ENCODE assay signal across 21 mouse cellular contexts in the genomic region with DNA sequence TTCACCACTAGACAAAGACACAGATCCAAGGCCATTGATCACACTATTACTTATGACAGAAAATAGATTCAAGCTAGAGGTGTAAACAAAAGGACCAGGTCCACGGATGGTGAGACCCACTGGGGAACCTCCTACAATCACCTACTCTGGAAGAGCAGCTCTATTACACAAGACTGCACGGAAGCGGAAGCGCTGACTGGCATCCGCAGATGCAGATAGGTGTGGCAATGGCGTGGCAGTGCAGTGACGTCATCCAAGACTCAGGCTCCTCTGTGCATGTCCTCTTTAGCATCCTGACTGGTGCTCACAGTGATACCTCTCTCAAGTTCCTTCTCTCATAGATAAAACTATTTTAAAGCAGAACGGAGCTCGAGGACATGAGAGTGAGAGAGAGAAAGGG. TPM values are rescaled to one million over a fixed set of nuclear protein-coding genes. Genes with fewer than 3 reads are reported as not detected.
A peak's percentile ranks its signal among the peaks of the same experiment; 100 is the strongest.
DNase-seq lines count a peak whose midpoint lies in the region; ATAC-seq and TF ChIP-seq lines count a peak whose summit lies in the region.
"Had no signal": no experiment of that assay in that cellular context is flagged by ENCODE, and none has a peak within 500 bp of the region (broad histone marks: within the 10 kb centered on the region; RNA-seq: fewer than 3 reads in every experiment).

No protein-coding gene starts in this region.

- no peak for TF ChIP-seq EP300 in liver, postnatal 0 days (IDR thresholded peaks at IDR 0.05; ENCODE audit: low read depth)

- H3K4me3 ChIP-seq in liver, postnatal 0 days (ENCODE audit: low read depth, low read length): no peak overlapping the region
- H3K4me3 ChIP-seq in liver, embryonic 11.5 days (ENCODE audit: low read depth, low read length): no peak overlapping the region
- H3K4me3 ChIP-seq: embryonic facial prominence, embryonic 13.5 days; forebrain, embryonic 12.5 days; heart, embryonic 13.5 days had no signal

- DNase-seq in liver, postnatal 0 days: peak; percentile 55
- no peak for DNase-seq in liver, embryonic 11.5 days (ENCODE audit: low spot score)
- DNase-seq in R1 (ENCODE audit: low read depth, low spot score): peak; percentile 41
- no peak for DNase-seq in urinary bladder, postnatal 14 days (ENCODE audit: low spot score)
- no peak for DNase-seq in kidney, adult 9 months
- DNase-seq: adrenal gland, adult 2 months; cerebellum, adult 9-11 months; gastrocnemius, postnatal 25 days; heart, adult 11 months had no signal

- H3K4me1 ChIP-seq in liver, postnatal 0 days (ENCODE audit: insufficient read depth): peaks cover 10% of the 10 kb centered on the region
- no peaks in the 10 kb centered on the region for H3K4me1 ChIP-seq in liver, embryonic 11.5 days (replicated peaks; ENCODE audit: control insufficient read depth, insufficient read depth, low read length)
- H3K4me1 ChIP-seq: embryonic facial prominence, embryonic 13.5 days; forebrain, embryonic 12.5 days; heart, embryonic 13.5 days had no signal

- ATAC-seq in liver, postnatal 0 days: no peak
- no peak for ATAC-seq in liver, embryonic 11.5 days (replicated peaks; ENCODE audit: low FRiP score)
- peak; percentile 87 for ATAC-seq in megakaryocyte, adult 5-6 weeks (ENCODE audit: poor library complexity, severe bottlenecking)
- peak; percentile 91 for ATAC-seq in neutrophil, adult 5-6 weeks (ENCODE audit: extremely low read depth, insufficient number of reproducible peaks, low FRiP score, poor library complexity, severe bottlenecking)
- ATAC-seq: forebrain, embryonic 16.5 days had no signal

- no peak overlapping the region for H3K9ac ChIP-seq in liver, postnatal 0 days (replicated peaks)
- no peak overlapping the region for H3K9ac ChIP-seq in liver, embryonic 11.5 days (ENCODE audit: low read depth, low read length)
- H3K9ac ChIP-seq: embryonic facial prominence, embryonic 13.5 days; forebrain, embryonic 12.5 days; heart, embryonic 13.5 days had no signal

- H3K27me3 ChIP-seq in liver, postnatal 0 days (ENCODE audit: insufficient read depth, low read length): no peaks in the 10 kb centered on the region
- H3K27me3 ChIP-seq in liver, embryonic 11.5 days (replicated peaks; ENCODE audit: control insufficient read depth, insufficient read depth, low read length): no peaks in the 10 kb centered on the region
- H3K27me3 ChIP-seq: embryonic facial prominence, embryonic 13.5 days; forebrain, embryonic 12.5 days; heart, embryonic 13.5 days had no signal

- H3K9me3 ChIP-seq in liver, postnatal 0 days (ENCODE audit: low read length): no peaks in the 10 kb centered on the region
- no peaks in the 10 kb centered on the region for H3K9me3 ChIP-seq in liver, embryonic 11.5 days (ENCODE audit: control insufficient read depth, low read length)
- H3K9me3 ChIP-seq: embryonic facial prominence, embryonic 13.5 days; forebrain, embryonic 12.5 days; heart, embryonic 13.5 days had no signal

- peaks cover 28% of the 10 kb centered on the region for H3K36me3 ChIP-seq in liver, postnatal 0 days (replicated peaks; ENCODE audit: insufficient read depth, low read length)
- H3K36me3 ChIP-seq in liver, embryonic 11.5 days (ENCODE audit: control insufficient read depth, insufficient read depth, low read length): peaks cover 20% of the 10 kb centered on the region

- no peak overlapping the region for H3K4me2 ChIP-seq in liver, postnatal 0 days (ENCODE audit: low read depth, low read length)
- no peak overlapping the region for H3K4me2 ChIP-seq in liver, embryonic 11.5 days
- H3K4me2 ChIP-seq: embryonic facial prominence, embryonic 13.5 days; forebrain, embryonic 12.5 days; heart, embryonic 13.5 days had no signal

- WGBS in liver, postnatal 0 days (ENCODE audit: insufficient replicate concordance): 76% methylated on average over 9 of the region's 9 CpGs
- 84% methylated on average over 9 of the region's 9 CpGs for WGBS in liver, embryonic 11.5 days

- no peak for TF ChIP-seq CTCF in liver, postnatal 0 days (IDR thresholded peaks at IDR 0.05; ENCODE audit: low read depth)

- H3K27ac ChIP-seq in liver, postnatal 0 days (ENCODE audit: low read depth): peak overlapping the region; percentile 67
- H3K27ac ChIP-seq in liver, embryonic 11.5 days (ENCODE audit: low read depth, low read length): no peak overlapping the region
- H3K27ac ChIP-seq: embryonic facial prominence, embryonic 13.5 days; forebrain, embryonic 12.5 days; heart, embryonic 13.5 days had no signal

RNA-seq across cellular contexts. Expression of gene Sdhd, which starts 10.7 kb away (rescaled TPM):
- polyA plus RNA-seq in liver, postnatal 0 days (2015; fragmentation: Nextera tagmentation; extraction: Ambion mirVana): 454 and 476 TPM in 2 replicates
- 503 and 533 TPM in 2 replicates for polyA plus RNA-seq in liver, embryonic 11.5 days (2014; fragmentation: Nextera tagmentation; extraction: Ambion mirVana)
- total RNA-seq in megakaryocyte, adult 5-6 weeks (2015): 165 and 185 TPM in 2 replicates
- 130 and 132 TPM in 2 replicates for total RNA-seq in megakaryocyte, adult 5-6 weeks (2017)
- 76.4 and 77.9 TPM in 2 replicates for total RNA-seq in neutrophil, adult 5-6 weeks (2017)

RNA-seq across cellular contexts. Expression of gene Timm8b, which starts 10.8 kb away (rescaled TPM):
- polyA plus RNA-seq in liver, postnatal 0 days (2015; fragmentation: Nextera tagmentation; extraction: Ambion mirVana): 198 and 212 TPM in 2 replicates
- polyA plus RNA-seq in liver, embryonic 11.5 days (2014; fragmentation: Nextera tagmentation; extraction: Ambion mirVana): 301 and 312 TPM in 2 replicates
- 78.7 and 89.2 TPM in 2 replicates for total RNA-seq in megakaryocyte, adult 5-6 weeks (2015)
- total RNA-seq in megakaryocyte, adult 5-6 weeks (2017): 163 and 189 TPM in 2 replicates
- total RNA-seq in neutrophil, adult 5-6 weeks (2017): 68.5 and 70.9 TPM in 2 replicates

RNA-seq across cellular contexts. Expression of gene Pih1d2, which starts 24.2 kb away (rescaled TPM):
- polyA plus RNA-seq in liver, postnatal 0 days (2015; fragmentation: Nextera tagmentation; extraction: Ambion mirVana): 0.51 and 0.73 TPM in 2 replicates
- polyA plus RNA-seq in liver, embryonic 11.5 days (2014; fragmentation: Nextera tagmentation; extraction: Ambion mirVana): 3.3 and 4.2 TPM in 2 replicates
- 0.48 TPM in 1 of 2 replicates, not detected in the other for total RNA-seq in megakaryocyte, adult 5-6 weeks (2015)
- 0.40 TPM in 1 of 2 replicates, not detected in the other for total RNA-seq in megakaryocyte, adult 5-6 weeks (2017)
- total RNA-seq in neutrophil, adult 5-6 weeks (2017): 0.74 and 2.3 TPM in 2 replicates

RNA-seq across cellular contexts. Expression of gene Nkapd1, which starts 24.3 kb away (rescaled TPM):
- polyA plus RNA-seq in liver, postnatal 0 days (2015; fragmentation: Nextera tagmentation; extraction: Ambion mirVana): 8.3 and 9.2 TPM in 2 replicates
- 16.2 and 20.1 TPM in 2 replicates for polyA plus RNA-seq in liver, embryonic 11.5 days (2014; fragmentation: Nextera tagmentation; extraction: Ambion mirVana)
- total RNA-seq in megakaryocyte, adult 5-6 weeks (2015): 19.6 and 26.2 TPM in 2 replicates
- total RNA-seq in megakaryocyte, adult 5-6 weeks (2017): 22.4 and 25.3 TPM in 2 replicates
- total RNA-seq in neutrophil, adult 5-6 weeks (2017): 28.4 and 29.7 TPM in 2 replicates

RNA-seq across cellular contexts. Expression of gene Tex12, which starts 31.8 kb away (rescaled TPM):
- not detected in 2 replicates for polyA plus RNA-seq in liver, postnatal 0 days (2015; fragmentation: Nextera tagmentation; extraction: Ambion mirVana)
- polyA plus RNA-seq in liver, embryonic 11.5 days (2014; fragmentation: Nextera tagmentation; extraction: Ambion mirVana): not detected in 2 replicates
- total RNA-seq in megakaryocyte, adult 5-6 weeks (2015): not detected in 2 replicates
- total RNA-seq in megakaryocyte, adult 5-6 weeks (2017): not detected in 2 replicates
- total RNA-seq in neutrophil, adult 5-6 weeks (2017): not detected in 2 replicates
- total RNA-seq: adrenal gland, adult 2 months; adrenal gland, postnatal 25 days; gastrocnemius, postnatal 25 days; heart, postnatal 36 days; MEL had no signal
- polyA plus RNA-seq: adrenal gland, adult 2 months; C2C12; embryonic facial prominence, embryonic 13.5 days; forebrain, embryonic 16.5 days; frontal cortex, adult 2 months; heart, embryonic 13.5 days; heart, postnatal 0 days had no signal

Comparison
In these comparisons a context has a peak if more than half of its experiments do, and no peak if none do; other contexts are left out.
1. DNase-seq: peak in liver, postnatal 0 days (single experiment) and R1 (single experiment); none in liver, embryonic 11.5 days (single experiment), urinary bladder, postnatal 14 days (single experiment) and kidney, adult 9 months (single experiment).
2. ATAC-seq: peak in megakaryocyte, adult 5-6 weeks (single experiment) and neutrophil, adult 5-6 weeks (single experiment); none in liver, postnatal 0 days (single experiment) and liver, embryonic 11.5 days (single experiment).